20 mouse cellular contexts compared by ENCODE assay signal in genomic region chr6:65611834-65612233, GRCm38 (mm10). TPM values are rescaled to one million over a fixed set of nuclear protein-coding genes. Genes with fewer than 3 reads are reported as not detected.
DNase-seq lines count a peak whose midpoint lies in the region; ATAC-seq and TF ChIP-seq lines count a peak whose summit lies in the region.
"Had no signal": no experiment of that assay in that cellular context is flagged by ENCODE, and none has a peak within 500 bp of the region (broad histone marks: within the 10 kb centered on the region; RNA-seq: fewer than 3 reads in every experiment).

No protein-coding gene starts in this region.

- no peak overlapping the region for H3K9ac ChIP-seq in heart, adult 2 months (ENCODE audit: low read depth, low read length)
- H3K9ac ChIP-seq in heart, postnatal 0 days (replicated peaks; ENCODE audit: low read depth, low read length) = no peak overlapping the region
- H3K9ac ChIP-seq: embryonic facial prominence, embryonic 15.5 days; hindbrain, embryonic 13.5 days; limb, embryonic 12.5 days; liver, embryonic 15.5 days; stomach, embryonic 15.5 days had no signal

- TF ChIP-seq POLR2A in heart, adult 2 months (IDR thresholded peaks at IDR 0.05; ENCODE audit: insufficient read depth, low read depth, low read length) = no peak

- H3K79me2 ChIP-seq in heart, adult 2 months (replicated peaks; ENCODE audit: control insufficient read depth, insufficient read depth, low read length) = no peaks in the 10 kb centered on the region

- peak; percentile 44 to 63 for DNase-seq in heart, adult 18-20 months
- DNase-seq in heart, postnatal 25 days (ENCODE audit: low spot score) = no peak
- peak in 1 of 2 experiments; percentile 14 for DNase-seq in heart, adult 2 months
- DNase-seq in heart, postnatal 0 days (ENCODE audit: low spot score) = peak; percentile 92
- DNase-seq in splenic B cell, adult 2 months (ENCODE audit: low read depth, low spot score) = peak; percentile 33
- DNase-seq in midbrain, embryonic 10.5 days (ENCODE audit: low spot score) = no peak
- DNase-seq in thymus, postnatal 0 days (ENCODE audit: low spot score) = no peak
- DNase-seq in gastrocnemius, postnatal 10 days = no peak
- DNase-seq: cerebellum, adult 11 months; kidney, adult 2 months; thymus, postnatal 25 days had no signal

- peaks cover 9% of the 10 kb centered on the region; the same call in 1 of the 2 replicates for H3K36me3 ChIP-seq in heart, adult 2 months (ENCODE audit: control insufficient read depth, insufficient read depth, low read length)
- no peaks in the 10 kb centered on the region for H3K36me3 ChIP-seq in heart, postnatal 0 days (replicated peaks; ENCODE audit: control insufficient read depth, insufficient read depth, low read length)
- H3K36me3 ChIP-seq in splenic B cell, adult 2 months (ENCODE audit: control insufficient read depth, insufficient read depth, low read length, poor library complexity, severe bottlenecking) = no peaks in the 10 kb centered on the region
- H3K36me3 ChIP-seq in midbrain, embryonic 10.5 days = no peaks in the 10 kb centered on the region
- H3K36me3 ChIP-seq: embryonic facial prominence, embryonic 15.5 days; G1E; hindbrain, embryonic 13.5 days; limb, embryonic 12.5 days; liver, embryonic 15.5 days; stomach, embryonic 15.5 days had no signal

- no peak for TF ChIP-seq EP300 in heart, adult 2 months (IDR thresholded peaks at IDR 0.05; ENCODE audit: insufficient read depth, low read depth, low read length)
- TF ChIP-seq EP300 in heart, postnatal 0 days (IDR thresholded peaks at IDR 0.05; ENCODE audit: low read depth) = peak; percentile 78; the same call in 1 of the 2 replicates

- no peak for TF ChIP-seq CTCF in heart, adult 2 months (IDR thresholded peaks at IDR 0.05)
- no peak for TF ChIP-seq CTCF in heart, postnatal 0 days (IDR thresholded peaks at IDR 0.05; ENCODE audit: low read depth)

- peak overlapping the region; percentile 78 for H3K27ac ChIP-seq in heart, adult 2 months
- H3K27ac ChIP-seq in heart, postnatal 0 days (ENCODE audit: low read depth) = peak overlapping the region; percentile 80
- no peak overlapping the region for H3K27ac ChIP-seq in midbrain, embryonic 10.5 days (replicated peaks)
- H3K27ac ChIP-seq: embryonic facial prominence, embryonic 15.5 days; hindbrain, embryonic 13.5 days; left cerebral cortex, adult 2 months; limb, embryonic 12.5 days; liver, embryonic 15.5 days; stomach, embryonic 15.5 days had no signal

- H3K9me3 ChIP-seq in heart, postnatal 0 days (replicated peaks; ENCODE audit: control insufficient read depth, low read length) = no peaks in the 10 kb centered on the region
- H3K9me3 ChIP-seq in midbrain, embryonic 10.5 days (replicated peaks) = no peaks in the 10 kb centered on the region
- H3K9me3 ChIP-seq: embryonic facial prominence, embryonic 15.5 days; G1E; hindbrain, embryonic 13.5 days; limb, embryonic 12.5 days; liver, embryonic 15.5 days; stomach, embryonic 15.5 days had no signal

- peak; percentile 97 for ATAC-seq in heart, postnatal 0 days (ENCODE audit: insufficient read depth, low read depth)
- ATAC-seq: forebrain, embryonic 16.5 days had no signal

- H3K4me3 ChIP-seq in heart, adult 2 months = no peak overlapping the region
- no peak overlapping the region for H3K4me3 ChIP-seq in heart, postnatal 0 days (ENCODE audit: low read depth, low read length)
- H3K4me3 ChIP-seq in midbrain, embryonic 10.5 days = no peak overlapping the region
- H3K4me3 ChIP-seq: embryonic facial prominence, embryonic 15.5 days; hindbrain, embryonic 13.5 days; left cerebral cortex, adult 2 months; limb, embryonic 12.5 days; liver, embryonic 15.5 days; stomach, embryonic 15.5 days had no signal

- H3K4me2 ChIP-seq in heart, postnatal 0 days (ENCODE audit: low read depth, low read length) = no peak overlapping the region
- H3K4me2 ChIP-seq: embryonic facial prominence, embryonic 15.5 days; hindbrain, embryonic 13.5 days; limb, embryonic 12.5 days; liver, embryonic 15.5 days; midbrain, embryonic 11.5 days; stomach, embryonic 15.5 days had no signal

- H3K4me1 ChIP-seq in heart, adult 2 months (ENCODE audit: control insufficient read depth, insufficient read depth, low read length) = peaks cover 3% of the 10 kb centered on the region
- H3K4me1 ChIP-seq in heart, postnatal 0 days (ENCODE audit: control insufficient read depth, insufficient read depth) = peaks cover 19% of the 10 kb centered on the region
- H3K4me1 ChIP-seq in midbrain, embryonic 10.5 days = no peaks in the 10 kb centered on the region
- H3K4me1 ChIP-seq: embryonic facial prominence, embryonic 15.5 days; hindbrain, embryonic 13.5 days; limb, embryonic 12.5 days; liver, embryonic 15.5 days; stomach, embryonic 15.5 days had no signal

- intact Hi-C loops in heart, postnatal 25 days (cut with DNase I) = no loop called here
- intact Hi-C loops in heart, adult 2 months (cut with DNase I) = no loop called here

- H3K27me3 ChIP-seq in heart, adult 2 months (ENCODE audit: control insufficient read depth, insufficient read depth, low read length) = no peaks in the 10 kb centered on the region
- no peaks in the 10 kb centered on the region for H3K27me3 ChIP-seq in heart, postnatal 0 days (ENCODE audit: control insufficient read depth, insufficient read depth, low read length)
- no peaks in the 10 kb centered on the region; the same call in 1 of the 2 replicates for H3K27me3 ChIP-seq in splenic B cell, adult 2 months (ENCODE audit: control insufficient read depth, insufficient read depth, low read length, poor library complexity, severe bottlenecking)
- no peaks in the 10 kb centered on the region for H3K27me3 ChIP-seq in midbrain, embryonic 10.5 days (ENCODE audit: low read depth, poor library complexity, severe bottlenecking)
- H3K27me3 ChIP-seq: embryonic facial prominence, embryonic 15.5 days; hindbrain, embryonic 13.5 days; limb, embryonic 12.5 days; liver, embryonic 15.5 days; stomach, embryonic 15.5 days had no signal

RNA-seq across cellular contexts. Expression of gene Ndnf, which starts 59.6 kb away (rescaled TPM):
- 1 to 10 TPM; 2.7 to 4.3 TPM for total RNA-seq in heart, adult 18-20 months (2021)
- 1 to 10 TPM; 3.0 to 3.1 TPM for total RNA-seq in heart, postnatal 25 days (2021)
- 1 to 10 TPM; 2.5 to 2.8 TPM for total RNA-seq in heart, adult 2 months (2021)
- polyA plus RNA-seq in heart, adult 2 months (2012; rRNA removed) = 3.6 and 8.4 TPM in 2 replicates
- 4.2 and 33.5 TPM in 2 replicates for total RNA-seq in heart, postnatal 0 days (2014; rRNA removed; ENCODE audit: low replicate concordance)
- 1.4 and 2.3 TPM in 2 replicates for polyA plus RNA-seq in heart, postnatal 0 days (2015; fragmentation: Nextera tagmentation; extraction: Ambion mirVana)
- polyA plus RNA-seq in midbrain, embryonic 10.5 days (2016; fragmentation: Nextera tagmentation; extraction: Ambion mirVana) = 14.3 and 17.5 TPM in 2 replicates
- 0.12 and 0.17 TPM in 2 replicates for polyA plus RNA-seq in thymus, postnatal 0 days (2015; fragmentation: Nextera tagmentation; extraction: Ambion mirVana)
- 1 to 10 TPM; 1.2 to 1.6 TPM for total RNA-seq in gastrocnemius, postnatal 10 days (2021)
- polyA plus RNA-seq: G1E had no signal

Comparison
In these comparisons a context has a peak if more than half of its experiments do, and no peak if none do; other contexts are left out.
1. DNase-seq: peak in heart, adult 18-20 months (2 of 2), heart, postnatal 0 days (single experiment) and splenic B cell, adult 2 months (single experiment); none in heart, postnatal 25 days (single experiment), midbrain, embryonic 10.5 days (single experiment), thymus, postnatal 0 days (single experiment) and gastrocnemius, postnatal 10 days (single experiment).